Mouse (Mus musculus) CD4-positive, CD25-positive, alpha-beta regulatory T cell (primary cell): Measurements from ENCODE around the gene Comt. TPM values are rescaled to one million over a fixed set of nuclear protein-coding genes. Genes with fewer than 3 reads are reported as not detected.

Experiments used
- polyA plus RNA-seq: library from polyadenylated mRNA; unstranded; fragments of 100-300 nt; shearing (Covaris generic); gene quantifications from one replicate; pipeline ENCODE4 v1.2.1, GENCODE M21; 2017

The Comt gene
- polyA plus RNA-seq, result 58.4 TPM

DNA sequence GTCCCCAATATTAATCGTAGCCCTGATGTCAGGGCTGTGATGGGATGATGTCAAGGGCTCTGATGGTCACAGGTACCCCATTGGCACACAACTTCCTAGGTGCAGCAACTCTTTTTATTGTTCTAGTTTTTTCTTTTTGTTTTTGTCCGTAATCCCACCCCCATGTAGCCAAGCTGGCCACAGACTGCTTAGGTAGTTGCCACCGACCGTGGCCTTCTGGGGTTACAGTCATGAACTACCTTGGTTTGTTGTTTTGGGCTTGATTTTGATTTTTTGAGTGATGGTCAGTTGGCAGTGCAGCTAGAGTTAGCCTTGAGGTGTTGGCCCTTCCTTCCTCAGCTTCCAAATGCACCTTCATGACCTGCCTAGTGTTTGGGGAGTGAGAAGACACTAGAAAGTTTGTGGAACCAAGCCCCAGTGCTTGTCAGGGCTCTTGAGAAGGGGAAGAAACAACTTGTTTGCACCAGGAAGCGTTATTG is at the start of gene Comt:
TSS of gene Comt (minus strand) at position 51 of the 479 bp plus-strand sequence.

DNA sequence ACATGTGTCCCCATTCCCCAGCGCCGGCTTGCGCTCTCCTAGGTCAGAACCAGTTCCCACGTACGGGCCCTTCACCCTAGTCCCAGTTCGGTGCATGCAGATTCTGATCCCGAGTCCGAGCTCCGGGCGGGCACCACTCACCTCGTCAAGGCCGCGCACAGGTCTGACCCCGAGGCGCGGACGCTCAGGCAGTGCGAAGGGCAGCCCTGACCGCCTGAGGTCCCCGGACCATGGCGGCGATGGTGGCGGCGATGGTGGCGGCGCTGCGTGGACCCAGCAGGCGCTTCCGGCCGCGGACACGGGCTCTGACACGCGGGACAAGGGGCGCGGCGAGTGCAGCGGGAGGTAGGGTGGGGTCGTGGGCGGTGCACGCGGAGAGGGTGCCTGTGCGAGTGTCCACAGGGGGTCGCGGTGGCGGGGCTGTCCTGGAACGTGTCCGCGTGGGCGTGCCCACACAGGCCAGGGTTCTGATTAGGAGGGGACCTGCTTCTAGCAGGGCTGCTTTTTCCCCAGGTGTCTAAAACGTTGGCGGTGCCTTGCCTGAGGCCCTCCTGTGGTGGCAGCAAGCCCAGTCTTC is 349 bp downstream of the Comt start, which contains the start of gene Txnrd2:
TSS of gene Txnrd2 (plus strand) at position 170 of the 577 bp plus-strand sequence.

Other genes starting within 250 kb of the Comt start
- gene Ccdc188, start 209.0 kb downstream of the Comt start, polyA plus RNA-seq, result not detected
- 14.6 TPM for gene Zdhhc8, start 191.7 kb downstream of the Comt start, polyA plus RNA-seq
- gene Trmt2a, start 178.2 kb downstream of the Comt start, polyA plus RNA-seq, result 98.7 TPM
- 251 TPM for gene Ranbp1, start 178.1 kb downstream of the Comt start, polyA plus RNA-seq
- not detected for gene Gm49776, start 168.5 kb downstream of the Comt start, polyA plus RNA-seq
- gene Dgcr8, start 137.6 kb downstream of the Comt start, polyA plus RNA-seq, result 30.2 TPM
- gene Tango2, start 78.7 kb downstream of the Comt start, polyA plus RNA-seq, result 56.4 TPM
- 2.8 TPM for gene Arvcf, start 78.7 kb downstream of the Comt start, polyA plus RNA-seq
- gene Txnrd2, start 468 bp downstream of the Comt start, polyA plus RNA-seq, result 37.7 TPM
- gene Gnb1l, start 71.9 kb upstream of the Comt start, polyA plus RNA-seq, result 19.0 TPM
- gene Rtl10, start 72.0 kb upstream of the Comt start, polyA plus RNA-seq, result 0.29 TPM
- gene Tbx1, start 163.8 kb upstream of the Comt start, polyA plus RNA-seq, result 0.20 TPM
- not detected for gene Gp1bb, start 195.6 kb upstream of the Comt start, polyA plus RNA-seq
- gene Gm49601, start 199.6 kb upstream of the Comt start, polyA plus RNA-seq, result 0.18 TPM
- gene Sept5, start 203.1 kb upstream of the Comt start, polyA plus RNA-seq, result 0.53 TPM